Mouse (Mus musculus): ENCODE results near the gene Gng11. TPM values are rescaled to one million over a fixed set of nuclear protein-coding genes. Genes with fewer than 3 reads are reported as not detected.

Gene Gng11
- polyA plus RNA-seq, 1 experiment: 71.3 TPM

DNA sequence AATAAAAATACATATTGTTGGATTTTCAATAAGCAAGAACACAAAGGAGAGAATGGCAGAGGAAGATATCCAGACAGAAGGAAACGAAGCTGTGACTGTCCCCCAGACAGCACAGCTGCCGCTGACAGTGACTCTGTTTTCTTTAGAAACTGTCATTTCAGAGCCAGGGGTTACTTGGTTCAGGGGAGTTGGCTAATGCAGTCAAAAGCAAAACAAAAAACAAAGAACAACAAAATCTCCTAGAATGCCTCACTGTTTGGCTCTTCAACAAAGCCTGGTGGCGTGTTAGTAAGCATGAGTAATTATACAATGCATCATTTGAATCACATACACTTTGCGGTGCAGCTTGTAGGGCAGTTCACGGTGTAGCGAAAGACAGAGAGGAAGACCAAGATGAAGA, 4.4 kb upstream of the Gng11 start:
- Histone ChIP-seq H3K4me1 (ENCODE audit: control insufficient read depth, insufficient read depth, low read length) (no peaks in the 10 kb centered on the region), H3K27ac (ENCODE audit: control insufficient read depth, insufficient read depth, low read depth, low read length, poor library complexity) (no peak overlapping the region), H3K4me3 (replicated peaks; ENCODE audit: control insufficient read depth, low read depth, low read length) (no peak overlapping the region)
- WGBS: 82% methylated on average over 6 of the region's 6 CpGs
- no peak for TF ChIP-seq POLR2A (IDR thresholded peaks at IDR 0.05; ENCODE audit: borderline replicate concordance, control insufficient read depth, low read depth, low read length)
- TF ChIP-seq CTCF (IDR thresholded peaks at IDR 0.05; ENCODE audit: control insufficient read depth, insufficient read depth, low read length): no peak

- Histone ChIP-seq H3K27ac (ENCODE audit: control insufficient read depth, insufficient read depth, low read depth, low read length, poor library complexity) (no peak overlapping the region), H3K4me1 (ENCODE audit: control insufficient read depth, insufficient read depth, low read length) (no peaks in the 10 kb centered on the region), H3K4me3 (replicated peaks; ENCODE audit: control insufficient read depth, low read depth, low read length) (no peak overlapping the region)
- TF ChIP-seq POLR2A (IDR thresholded peaks at IDR 0.05; ENCODE audit: borderline replicate concordance, control insufficient read depth, low read depth, low read length): no peak
- TF ChIP-seq CTCF (IDR thresholded peaks at IDR 0.05; ENCODE audit: control insufficient read depth, insufficient read depth, low read length): no peak
- 51% methylated on average over 3 of the region's 3 CpGs for WGBS
Measured at GRCm38 (mm10) chr6:4000716-4001115, 3.0 kb upstream of the Gng11 start.

DNA sequence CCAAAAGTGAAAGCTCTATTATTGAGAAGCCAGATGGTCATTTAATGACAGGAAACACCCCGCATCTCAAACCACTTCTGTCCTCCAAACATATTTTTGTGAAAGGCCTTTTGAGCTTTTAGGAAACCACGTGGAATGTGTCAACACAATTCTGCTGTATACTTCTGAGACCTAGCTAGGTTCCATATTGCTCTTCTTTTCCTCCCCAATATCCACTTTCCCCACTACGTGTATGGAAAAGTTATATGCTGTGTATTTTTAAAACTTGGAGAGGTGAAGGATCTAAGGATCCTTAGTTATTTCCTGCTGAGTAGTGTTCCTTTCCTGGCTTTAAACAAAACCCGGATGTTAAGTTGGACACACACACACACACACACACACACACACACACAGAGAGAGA, 259 bp upstream of the Gng11 start:
- no peak overlapping the region for H3K4me3 ChIP-seq (replicated peaks; ENCODE audit: control insufficient read depth, low read depth, low read length)
- 3% methylated on average over 4 of the region's 4 CpGs for WGBS
- H3K27ac ChIP-seq (ENCODE audit: control insufficient read depth, insufficient read depth, low read depth, low read length, poor library complexity): no peak overlapping the region
- TF ChIP-seq CTCF (IDR thresholded peaks at IDR 0.05; ENCODE audit: control insufficient read depth, insufficient read depth, low read length) (no peak), POLR2A (IDR thresholded peaks at IDR 0.05; ENCODE audit: borderline replicate concordance, control insufficient read depth, low read depth, low read length) (no peak)
- no peaks in the 10 kb centered on the region for H3K4me1 ChIP-seq (ENCODE audit: control insufficient read depth, insufficient read depth, low read length)

- H3K4me1 ChIP-seq (ENCODE audit: control insufficient read depth, insufficient read depth, low read length): no peaks in the 10 kb centered on the region
- WGBS: 54% methylated on average over 2 of the region's 2 CpGs
- no peak for TF ChIP-seq POLR2A (IDR thresholded peaks at IDR 0.05; ENCODE audit: borderline replicate concordance, control insufficient read depth, low read depth, low read length)
- TF ChIP-seq CTCF (IDR thresholded peaks at IDR 0.05; ENCODE audit: control insufficient read depth, insufficient read depth, low read length): no peak
- H3K4me3 ChIP-seq (replicated peaks; ENCODE audit: control insufficient read depth, low read depth, low read length): no peak overlapping the region
- no peak overlapping the region for H3K27ac ChIP-seq (ENCODE audit: control insufficient read depth, insufficient read depth, low read depth, low read length, poor library complexity)
Measured at GRCm38 (mm10) chr6:4004808-4005207, 1.1 kb downstream of the Gng11 start.

DNA sequence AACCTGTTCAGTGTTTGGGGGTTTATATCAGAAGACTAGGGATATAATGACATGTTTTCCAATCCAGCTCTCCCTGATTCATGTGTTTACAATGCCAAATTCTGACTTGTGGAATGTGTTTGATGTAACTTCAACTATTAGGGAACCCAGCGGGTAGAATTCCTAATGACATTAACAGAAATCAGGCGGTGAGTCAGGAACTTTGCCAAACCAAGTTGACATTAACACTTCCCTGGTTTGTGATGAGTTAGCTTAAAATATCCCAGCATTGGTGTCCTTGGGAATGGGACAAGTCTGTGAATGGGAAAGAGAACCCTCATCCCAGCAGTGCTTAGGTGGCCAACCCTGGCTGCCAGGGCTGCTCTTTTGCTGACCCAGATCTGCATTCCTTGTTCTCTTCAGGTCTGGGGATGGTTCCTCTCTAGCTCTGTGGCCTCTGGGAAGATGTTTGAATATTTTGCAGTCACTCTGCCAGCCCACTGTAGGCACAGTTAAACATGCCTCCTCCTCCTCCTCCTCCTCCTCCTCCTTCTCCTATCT, 4.9 kb downstream of the Gng11 start:
- H3K4me3 ChIP-seq (replicated peaks; ENCODE audit: control insufficient read depth, low read depth, low read length): no peak overlapping the region
- no peaks in the 10 kb centered on the region for H3K4me1 ChIP-seq (ENCODE audit: control insufficient read depth, insufficient read depth, low read length)
- 85% methylated on average over 2 of the region's 2 CpGs for WGBS
- TF ChIP-seq CTCF (IDR thresholded peaks at IDR 0.05; ENCODE audit: control insufficient read depth, insufficient read depth, low read length) (no peak), POLR2A (IDR thresholded peaks at IDR 0.05; ENCODE audit: borderline replicate concordance, control insufficient read depth, low read depth, low read length) (no peak)
- H3K27ac ChIP-seq (ENCODE audit: control insufficient read depth, insufficient read depth, low read depth, low read length, poor library complexity): no peak overlapping the region

DNA sequence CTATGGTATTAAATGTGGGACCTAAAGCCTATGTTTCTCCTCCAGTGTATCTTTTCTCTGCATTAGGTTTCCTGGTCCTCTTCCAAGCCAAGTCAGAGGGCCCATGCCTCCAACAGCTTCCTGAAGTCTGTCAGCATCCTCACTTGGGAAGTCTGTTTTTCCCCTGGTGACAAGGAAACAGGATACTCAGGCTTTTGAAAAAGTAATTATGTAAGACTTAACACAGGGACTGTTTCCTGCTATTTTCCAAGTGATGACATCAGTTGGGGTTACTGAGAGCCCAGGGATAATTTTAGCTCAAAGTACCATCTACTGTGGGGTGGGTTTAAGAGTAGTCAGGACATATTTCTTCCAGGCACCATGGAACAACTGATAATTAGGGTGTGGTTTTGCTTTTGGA, 5.8 kb downstream of the Gng11 start:
- Histone ChIP-seq H3K4me1 (ENCODE audit: control insufficient read depth, insufficient read depth, low read length) (no peaks in the 10 kb centered on the region), H3K4me3 (replicated peaks; ENCODE audit: control insufficient read depth, low read depth, low read length) (no peak overlapping the region), H3K27ac (ENCODE audit: control insufficient read depth, insufficient read depth, low read depth, low read length, poor library complexity) (no peak overlapping the region)
- no peak for TF ChIP-seq CTCF (IDR thresholded peaks at IDR 0.05; ENCODE audit: control insufficient read depth, insufficient read depth, low read length)
- no peak for TF ChIP-seq POLR2A (IDR thresholded peaks at IDR 0.05; ENCODE audit: borderline replicate concordance, control insufficient read depth, low read depth, low read length)

- Histone ChIP-seq H3K27ac (ENCODE audit: control insufficient read depth, insufficient read depth, low read depth, low read length, poor library complexity) (no peak overlapping the region), H3K4me1 (ENCODE audit: control insufficient read depth, insufficient read depth, low read length) (no peaks in the 10 kb centered on the region), H3K4me3 (replicated peaks; ENCODE audit: control insufficient read depth, low read depth, low read length) (no peak overlapping the region)
- TF ChIP-seq CTCF (IDR thresholded peaks at IDR 0.05; ENCODE audit: control insufficient read depth, insufficient read depth, low read length) (no peak), POLR2A (IDR thresholded peaks at IDR 0.05; ENCODE audit: borderline replicate concordance, control insufficient read depth, low read depth, low read length) (no peak)
- WGBS: 87% methylated on average over 1 of the region's 1 CpGs
Measured at GRCm38 (mm10) chr6:4022645-4023044, 18.9 kb downstream of the Gng11 start.

DNA sequence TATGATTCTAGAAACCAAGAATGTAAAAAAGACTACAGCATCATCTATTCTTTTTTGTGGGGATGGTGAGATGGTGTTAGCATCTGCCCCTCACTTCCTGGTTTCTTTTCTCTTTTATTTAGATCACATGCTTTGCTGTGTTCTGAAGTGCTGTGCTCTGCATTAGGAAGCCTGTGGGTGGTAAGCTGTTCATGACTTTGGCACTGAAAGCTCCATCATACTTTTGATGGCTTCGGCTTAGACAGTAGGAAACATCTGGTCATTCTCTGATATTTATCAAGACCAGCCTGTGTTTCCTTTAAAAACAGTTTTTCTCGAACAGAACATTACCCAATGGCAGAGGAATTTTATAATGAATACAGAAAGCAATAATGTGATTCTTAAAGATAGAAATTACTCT, 22.7 kb downstream of the Gng11 start:
- Histone ChIP-seq H3K27ac (ENCODE audit: control insufficient read depth, insufficient read depth, low read depth, low read length, poor library complexity) (no peak overlapping the region), H3K4me1 (ENCODE audit: control insufficient read depth, insufficient read depth, low read length) (no peaks in the 10 kb centered on the region), H3K4me3 (replicated peaks; ENCODE audit: control insufficient read depth, low read depth, low read length) (no peak overlapping the region)
- 6% methylated on average over 2 of the region's 2 CpGs for WGBS
- no peak for TF ChIP-seq CTCF (IDR thresholded peaks at IDR 0.05; ENCODE audit: control insufficient read depth, insufficient read depth, low read length)
- TF ChIP-seq POLR2A (IDR thresholded peaks at IDR 0.05; ENCODE audit: borderline replicate concordance, control insufficient read depth, low read depth, low read length): no peak

DNA sequence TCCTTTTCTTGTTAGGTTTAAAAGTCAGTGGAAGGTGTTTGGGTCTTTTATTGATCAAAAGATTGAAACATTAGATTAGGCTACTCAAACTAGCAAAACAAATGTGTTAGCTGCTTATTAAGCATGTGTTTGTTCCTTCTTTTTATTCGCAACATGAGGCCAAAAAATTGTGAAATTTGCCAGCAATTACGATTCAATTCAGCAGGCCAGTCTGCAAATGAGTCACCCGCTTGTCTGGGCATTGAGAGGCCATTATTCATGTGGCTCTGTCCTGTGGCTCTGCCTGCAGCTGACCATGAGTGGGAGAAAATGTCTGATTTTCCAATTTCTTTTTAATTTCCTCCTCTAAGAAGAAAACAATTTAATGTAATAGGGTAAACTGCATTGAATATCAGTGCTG, 27.3 kb downstream of the Gng11 start:
- Histone ChIP-seq H3K4me1 (ENCODE audit: control insufficient read depth, insufficient read depth, low read length) (no peaks in the 10 kb centered on the region), H3K27ac (ENCODE audit: control insufficient read depth, insufficient read depth, low read depth, low read length, poor library complexity) (no peak overlapping the region), H3K4me3 (replicated peaks; ENCODE audit: control insufficient read depth, low read depth, low read length) (no peak overlapping the region)
- 49% methylated on average over 3 of the region's 3 CpGs for WGBS
- no peak for TF ChIP-seq CTCF (IDR thresholded peaks at IDR 0.05; ENCODE audit: control insufficient read depth, insufficient read depth, low read length)
- no peak for TF ChIP-seq POLR2A (IDR thresholded peaks at IDR 0.05; ENCODE audit: borderline replicate concordance, control insufficient read depth, low read depth, low read length)

All from bone marrow, adult 2 months (tissue).